Mouse (Mus musculus): ENCODE data around the gene Hba-x. TPM values are rescaled to one million over a fixed set of nuclear protein-coding genes. Genes with fewer than 3 reads are reported as not detected.

Gene Hba-x
- polyA plus RNA-seq (2015; fragmentation: Nextera tagmentation; extraction: Ambion mirVana), result 9.4 and 11.3 TPM in 2 replicates

- Histone ChIP-seq H3K9me3 (ENCODE audit: control insufficient read depth, low read length) (no peaks in the 10 kb centered on the region), H3K27me3 (replicated peaks; ENCODE audit: control insufficient read depth, insufficient read depth, low read length) (no peaks in the 10 kb centered on the region), H3K9ac (replicated peaks; ENCODE audit: low read depth, low read length) (no peak within 1 kb of the TSS), H3K27ac (ENCODE audit: low read length) (no peak within 1 kb of the TSS), H3K36me3 (ENCODE audit: control insufficient read depth, insufficient read depth) (no peaks in the 10 kb centered on the region), H3K4me1 (replicated peaks; ENCODE audit: control insufficient read depth, insufficient read depth, low read length) (peaks cover 3% of the 10 kb centered on the region; the same call in 1 of the 2 replicates), H3K4me2 (ENCODE audit: low read length) (no peak within 1 kb of the TSS), H3K4me3 (replicated peaks; ENCODE audit: low read length) (no peak within 1 kb of the TSS)
- ATAC-seq, result no peak
- WGBS, result 80% methylated on average over 3 of the region's 3 CpGs
Observed at GRCm38 (mm10) chr11:32276347-32276746, at the start of gene Hba-x. Gene Hba-x (plus strand): TSS chr11:32276400.

- H3K4me2 ChIP-seq (ENCODE audit: low read length), result peak overlapping the region; percentile 79
- H3K27ac ChIP-seq (ENCODE audit: low read length), result no peak overlapping the region
- H3K4me1 ChIP-seq (replicated peaks; ENCODE audit: control insufficient read depth, insufficient read depth, low read length), result peaks cover 33% of the 10 kb centered on the region
Observed at GRCm38 (mm10) chr11:32227041-32227440, 49.2 kb upstream of the Hba-x start.

GRCm38 (mm10) chr11:32227555-32227954 lies 48.6 kb upstream of the Hba-x start:
- no peak for ATAC-seq
- Histone ChIP-seq H3K9me3 (ENCODE audit: control insufficient read depth, low read length) (no peaks in the 10 kb centered on the region), H3K4me1 (replicated peaks; ENCODE audit: control insufficient read depth, insufficient read depth, low read length) (peaks cover 28% of the 10 kb centered on the region), H3K36me3 (ENCODE audit: control insufficient read depth, insufficient read depth) (peaks cover 5% of the 10 kb centered on the region; the same call in 1 of the 2 replicates), H3K27me3 (replicated peaks; ENCODE audit: control insufficient read depth, insufficient read depth, low read length) (peaks cover 9% of the 10 kb centered on the region), H3K4me2 (ENCODE audit: low read length) (no peak overlapping the region), H3K9ac (replicated peaks; ENCODE audit: low read depth, low read length) (peak overlapping the region; percentile 2; the same call in 1 of the 2 replicates), H3K4me3 (replicated peaks; ENCODE audit: low read length) (no peak overlapping the region), H3K27ac (ENCODE audit: low read length) (no peak overlapping the region)
- WGBS, result 83% methylated on average over 9 of the region's 9 CpGs

More at GRCm38 (mm10) chr11:32227041-32227440, 49.2 kb upstream of the Hba-x start:
- Histone ChIP-seq H3K9ac (replicated peaks; ENCODE audit: low read depth, low read length) (peak overlapping the region; percentile 88), H3K9me3 (ENCODE audit: control insufficient read depth, low read length) (no peaks in the 10 kb centered on the region), H3K27me3 (replicated peaks; ENCODE audit: control insufficient read depth, insufficient read depth, low read length) (peaks cover 9% of the 10 kb centered on the region), H3K36me3 (ENCODE audit: control insufficient read depth, insufficient read depth) (peaks cover 5% of the 10 kb centered on the region; the same call in 1 of the 2 replicates), H3K4me3 (replicated peaks; ENCODE audit: low read length) (peak overlapping the region; percentile 68)
- no peak for ATAC-seq
- WGBS, result 21% methylated on average over 1 of the region's 1 CpGs

- Histone ChIP-seq H3K4me2 (ENCODE audit: low read length) (no peak overlapping the region), H3K27ac (ENCODE audit: low read length) (no peak overlapping the region), H3K9ac (replicated peaks; ENCODE audit: low read depth, low read length) (no peak overlapping the region), H3K27me3 (replicated peaks; ENCODE audit: control insufficient read depth, insufficient read depth, low read length) (peaks cover 6% of the 10 kb centered on the region), H3K4me1 (replicated peaks; ENCODE audit: control insufficient read depth, insufficient read depth, low read length) (peaks cover 25% of the 10 kb centered on the region), H3K9me3 (ENCODE audit: control insufficient read depth, low read length) (no peaks in the 10 kb centered on the region), H3K4me3 (replicated peaks; ENCODE audit: low read length) (no peak overlapping the region), H3K36me3 (ENCODE audit: control insufficient read depth, insufficient read depth) (peaks cover 5% of the 10 kb centered on the region; the same call in 1 of the 2 replicates)
- ATAC-seq, result no peak
- WGBS, result 98% methylated on average over 3 of the region's 3 CpGs
Observed at GRCm38 (mm10) chr11:32228292-32228845, 47.8 kb upstream of the Hba-x start.

- 78% methylated on average over 4 of the region's 4 CpGs for WGBS
- H3K9ac ChIP-seq (replicated peaks; ENCODE audit: low read depth, low read length), result no peak overlapping the region
- H3K4me2 ChIP-seq (ENCODE audit: low read length), result no peak overlapping the region
- no peaks in the 10 kb centered on the region for H3K9me3 ChIP-seq (ENCODE audit: control insufficient read depth, low read length)
- peaks cover 5% of the 10 kb centered on the region; the same call in 1 of the 2 replicates for H3K36me3 ChIP-seq (ENCODE audit: control insufficient read depth, insufficient read depth)
- H3K27me3 ChIP-seq (replicated peaks; ENCODE audit: control insufficient read depth, insufficient read depth, low read length), result no peaks in the 10 kb centered on the region
- no peak for ATAC-seq
- H3K4me3 ChIP-seq (replicated peaks; ENCODE audit: low read length), result no peak overlapping the region
- no peak overlapping the region for H3K27ac ChIP-seq (ENCODE audit: low read length)
- H3K4me1 ChIP-seq (replicated peaks; ENCODE audit: control insufficient read depth, insufficient read depth, low read length), result peaks cover 34% of the 10 kb centered on the region
Observed at GRCm38 (mm10) chr11:32230220-32230619, 46.0 kb upstream of the Hba-x start.

- Histone ChIP-seq H3K36me3 (ENCODE audit: control insufficient read depth, insufficient read depth) (peaks cover 5% of the 10 kb centered on the region; the same call in 1 of the 2 replicates), H3K4me3 (replicated peaks; ENCODE audit: low read length) (no peak overlapping the region), H3K9me3 (ENCODE audit: control insufficient read depth, low read length) (no peaks in the 10 kb centered on the region), H3K9ac (replicated peaks; ENCODE audit: low read depth, low read length) (no peak overlapping the region), H3K27ac (ENCODE audit: low read length) (no peak overlapping the region), H3K4me2 (ENCODE audit: low read length) (no peak overlapping the region), H3K27me3 (replicated peaks; ENCODE audit: control insufficient read depth, insufficient read depth, low read length) (no peaks in the 10 kb centered on the region), H3K4me1 (replicated peaks; ENCODE audit: control insufficient read depth, insufficient read depth, low read length) (peaks cover 36% of the 10 kb centered on the region)
- 93% methylated on average over 2 of the region's 2 CpGs for WGBS
- ATAC-seq, result no peak
Observed at GRCm38 (mm10) chr11:32231125-32231524, 45.1 kb upstream of the Hba-x start.

- Histone ChIP-seq H3K27me3 (replicated peaks; ENCODE audit: control insufficient read depth, insufficient read depth, low read length) (no peaks in the 10 kb centered on the region), H3K4me2 (ENCODE audit: low read length) (no peak overlapping the region), H3K36me3 (ENCODE audit: control insufficient read depth, insufficient read depth) (peaks cover 5% of the 10 kb centered on the region; the same call in 1 of the 2 replicates), H3K27ac (ENCODE audit: low read length) (no peak overlapping the region), H3K4me3 (replicated peaks; ENCODE audit: low read length) (no peak overlapping the region), H3K9ac (replicated peaks; ENCODE audit: low read depth, low read length) (no peak overlapping the region), H3K9me3 (ENCODE audit: control insufficient read depth, low read length) (no peaks in the 10 kb centered on the region), H3K4me1 (replicated peaks; ENCODE audit: control insufficient read depth, insufficient read depth, low read length) (peaks cover 42% of the 10 kb centered on the region)
- ATAC-seq, result no peak
- WGBS, result 77% methylated on average over 10 of the region's 10 CpGs
Observed at GRCm38 (mm10) chr11:32232848-32233247, 43.4 kb upstream of the Hba-x start.

- 0 out of 2 replicates have a peak overlapping the region, but pooled peaks have one; percentile 12 for H3K27ac ChIP-seq (ENCODE audit: low read length)
- H3K9ac ChIP-seq (replicated peaks; ENCODE audit: low read depth, low read length), result no peak overlapping the region
- H3K27me3 ChIP-seq (replicated peaks; ENCODE audit: control insufficient read depth, insufficient read depth, low read length), result no peaks in the 10 kb centered on the region
- ATAC-seq, result no peak
- peaks cover 47% of the 10 kb centered on the region for H3K4me1 ChIP-seq (replicated peaks; ENCODE audit: control insufficient read depth, insufficient read depth, low read length)
- H3K4me2 ChIP-seq (ENCODE audit: low read length), result no peak overlapping the region
- no peak overlapping the region for H3K4me3 ChIP-seq (replicated peaks; ENCODE audit: low read length)
- peaks cover 5% of the 10 kb centered on the region; the same call in 1 of the 2 replicates for H3K36me3 ChIP-seq (ENCODE audit: control insufficient read depth, insufficient read depth)
- 87% methylated on average over 3 of the region's 3 CpGs for WGBS
- H3K9me3 ChIP-seq (ENCODE audit: control insufficient read depth, low read length), result no peaks in the 10 kb centered on the region
Observed at GRCm38 (mm10) chr11:32233895-32234294, 42.3 kb upstream of the Hba-x start.

GRCm38 (mm10) chr11:32234816-32235485 lies 41.2 kb upstream of the Hba-x start:
- H3K9ac ChIP-seq (replicated peaks; ENCODE audit: low read depth, low read length), result no peak overlapping the region
- peak overlapping the region; percentile 64 for H3K27ac ChIP-seq (ENCODE audit: low read length)
- WGBS, result 86% methylated on average over 6 of the region's 6 CpGs
- ATAC-seq, result no peak
- H3K4me1 ChIP-seq (replicated peaks; ENCODE audit: control insufficient read depth, insufficient read depth, low read length), result peaks cover 47% of the 10 kb centered on the region
- no peaks in the 10 kb centered on the region for H3K27me3 ChIP-seq (replicated peaks; ENCODE audit: control insufficient read depth, insufficient read depth, low read length)
- peaks cover 10% of the 10 kb centered on the region for H3K36me3 ChIP-seq (ENCODE audit: control insufficient read depth, insufficient read depth)
- no peak overlapping the region for H3K4me3 ChIP-seq (replicated peaks; ENCODE audit: low read length)
- no peak overlapping the region for H3K4me2 ChIP-seq (ENCODE audit: low read length)
- H3K9me3 ChIP-seq (ENCODE audit: control insufficient read depth, low read length), result no peaks in the 10 kb centered on the region

All from forebrain, embryonic 16.5 days (tissue).